Mouse (Mus musculus): ENCODE measurements at regions not wholly inside any gene's neighbourhood (a gene's known extent, or its start where the extent isn't known, plus 50 kb on each side); places are given as distances from the start of the nearest gene placed in this dataset.

GRCm38 (mm10) chr10:27949127-27949526, 125.5 kb upstream of the Ptprk start:
- Histone ChIP-seq H3K4me3 (ENCODE audit: low read length) (no peak overlapping the region), H3K27me3 (ENCODE audit: insufficient read depth, low read length) (no peaks in the 10 kb centered on the region), H3K4me1 (ENCODE audit: insufficient read depth, low read length) (no peaks in the 10 kb centered on the region), H3K4me2 (ENCODE audit: low read depth, low read length) (no peak overlapping the region), H3K27ac (no peak overlapping the region), H3K9ac (replicated peaks; ENCODE audit: low read length) (no peak overlapping the region), H3K36me3 (ENCODE audit: insufficient read depth, low read length) (no peaks in the 10 kb centered on the region), H3K9me3 (ENCODE audit: low read length) (no peaks in the 10 kb centered on the region)
- no peak for ATAC-seq
- 94% methylated on average over 1 of the region's 1 CpGs for WGBS
- DNase-seq (ENCODE audit: low spot score), result no peak
- TF ChIP-seq CTCF (IDR thresholded peaks at IDR 0.05; ENCODE audit: low read depth), result no peak

- Histone ChIP-seq H3K9me3 (ENCODE audit: low read length) (no peaks in the 10 kb centered on the region), H3K27me3 (ENCODE audit: insufficient read depth, low read length) (no peaks in the 10 kb centered on the region), H3K4me2 (ENCODE audit: low read depth, low read length) (no peak overlapping the region), H3K4me3 (ENCODE audit: low read length) (no peak overlapping the region), H3K9ac (replicated peaks; ENCODE audit: low read length) (no peak overlapping the region), H3K4me1 (ENCODE audit: insufficient read depth, low read length) (no peaks in the 10 kb centered on the region), H3K36me3 (ENCODE audit: insufficient read depth, low read length) (no peaks in the 10 kb centered on the region), H3K27ac (no peak overlapping the region)
- DNase-seq (ENCODE audit: low spot score), result no peak
- no peak for TF ChIP-seq CTCF (IDR thresholded peaks at IDR 0.05; ENCODE audit: low read depth)
- WGBS, result 85% methylated on average over 1 of the region's 1 CpGs
- no peak for ATAC-seq
Measured at GRCm38 (mm10) chr10:27968202-27968601, 106.4 kb upstream of the Ptprk start.

GRCm38 (mm10) chr10:27984047-27984446, 90.6 kb upstream of the Ptprk start:
- H3K36me3 ChIP-seq (ENCODE audit: insufficient read depth, low read length), result no peaks in the 10 kb centered on the region
- H3K4me1 ChIP-seq (ENCODE audit: insufficient read depth, low read length), result no peaks in the 10 kb centered on the region
- H3K27ac ChIP-seq, result no peak overlapping the region
- 87% methylated on average over 4 of the region's 4 CpGs for WGBS
- no peak overlapping the region for H3K4me3 ChIP-seq (ENCODE audit: low read length)
- DNase-seq (ENCODE audit: low spot score) (no peak), ATAC-seq (no peak)
- no peak for TF ChIP-seq CTCF (IDR thresholded peaks at IDR 0.05; ENCODE audit: low read depth)
- H3K9me3 ChIP-seq (ENCODE audit: low read length), result no peaks in the 10 kb centered on the region
- H3K9ac ChIP-seq (replicated peaks; ENCODE audit: low read length), result no peak overlapping the region
- no peaks in the 10 kb centered on the region for H3K27me3 ChIP-seq (ENCODE audit: insufficient read depth, low read length)
- H3K4me2 ChIP-seq (ENCODE audit: low read depth, low read length), result no peak overlapping the region

- no peak for DNase-seq (ENCODE audit: low spot score)
- Histone ChIP-seq H3K4me1 (ENCODE audit: insufficient read depth, low read length) (no peaks in the 10 kb centered on the region), H3K9me3 (ENCODE audit: low read length) (no peaks in the 10 kb centered on the region), H3K9ac (replicated peaks; ENCODE audit: low read length) (no peak overlapping the region), H3K36me3 (ENCODE audit: insufficient read depth, low read length) (no peaks in the 10 kb centered on the region), H3K4me3 (ENCODE audit: low read length) (no peak overlapping the region), H3K4me2 (ENCODE audit: low read depth, low read length) (no peak overlapping the region), H3K27ac (no peak overlapping the region), H3K27me3 (ENCODE audit: insufficient read depth, low read length) (no peaks in the 10 kb centered on the region)
- no peak for ATAC-seq
- 68% methylated on average over 1 of the region's 1 CpGs for WGBS
- no peak for TF ChIP-seq CTCF (IDR thresholded peaks at IDR 0.05; ENCODE audit: low read depth)
Measured at GRCm38 (mm10) chr10:27985068-27985467, 89.6 kb upstream of the Ptprk start.

- no peak overlapping the region for H3K4me2 ChIP-seq (ENCODE audit: low read depth, low read length)
- DNase-seq (ENCODE audit: low spot score), result no peak
- peaks cover 3% of the 10 kb centered on the region; the same call in 1 of the 2 replicates for H3K4me1 ChIP-seq (ENCODE audit: insufficient read depth, low read length)
- no peak overlapping the region for H3K4me3 ChIP-seq (ENCODE audit: low read length)
- H3K9ac ChIP-seq (replicated peaks; ENCODE audit: low read length), result no peak overlapping the region
- H3K36me3 ChIP-seq (ENCODE audit: insufficient read depth, low read length), result no peaks in the 10 kb centered on the region
- no peak for ATAC-seq
- TF ChIP-seq CTCF (IDR thresholded peaks at IDR 0.05; ENCODE audit: low read depth), result no peak
- H3K27ac ChIP-seq, result no peak overlapping the region
- WGBS, result 94% methylated on average over 5 of the region's 5 CpGs
- H3K9me3 ChIP-seq (ENCODE audit: low read length), result no peaks in the 10 kb centered on the region
- H3K27me3 ChIP-seq (ENCODE audit: insufficient read depth, low read length), result no peaks in the 10 kb centered on the region
Measured at GRCm38 (mm10) chr10:27987026-27987425, 87.6 kb upstream of the Ptprk start.

- TF ChIP-seq CTCF (IDR thresholded peaks at IDR 0.05; ENCODE audit: low read depth), result no peak
- 66% methylated on average over 3 of the region's 3 CpGs for WGBS
- DNase-seq (ENCODE audit: low spot score), result no peak
- Histone ChIP-seq H3K27ac (no peak overlapping the region), H3K4me1 (ENCODE audit: insufficient read depth, low read length) (peaks cover 3% of the 10 kb centered on the region; the same call in 1 of the 2 replicates), H3K9ac (replicated peaks; ENCODE audit: low read length) (no peak overlapping the region), H3K27me3 (ENCODE audit: insufficient read depth, low read length) (no peaks in the 10 kb centered on the region), H3K9me3 (ENCODE audit: low read length) (no peaks in the 10 kb centered on the region), H3K4me2 (ENCODE audit: low read depth, low read length) (no peak overlapping the region), H3K36me3 (ENCODE audit: insufficient read depth, low read length) (no peaks in the 10 kb centered on the region), H3K4me3 (ENCODE audit: low read length) (no peak overlapping the region)
- no peak for ATAC-seq
Measured at GRCm38 (mm10) chr10:27988066-27988465, 86.6 kb upstream of the Ptprk start.

GRCm38 (mm10) chr10:27990359-27991056, 84.1 kb upstream of the Ptprk start:
- WGBS, result 58% methylated on average over 11 of the region's 11 CpGs
- H3K9me3 ChIP-seq (ENCODE audit: low read length), result no peaks in the 10 kb centered on the region
- H3K4me3 ChIP-seq (ENCODE audit: low read length), result no peak overlapping the region
- peak; percentile 21; the same call in 1 of the 2 replicates for ATAC-seq
- no peak overlapping the region for H3K9ac ChIP-seq (replicated peaks; ENCODE audit: low read length)
- no peak for TF ChIP-seq CTCF (IDR thresholded peaks at IDR 0.05; ENCODE audit: low read depth)
- no peak overlapping the region for H3K4me2 ChIP-seq (ENCODE audit: low read depth, low read length)
- no peak for DNase-seq (ENCODE audit: low spot score)
- peaks cover 3% of the 10 kb centered on the region; the same call in 1 of the 2 replicates for H3K4me1 ChIP-seq (ENCODE audit: insufficient read depth, low read length)
- no peaks in the 10 kb centered on the region for H3K36me3 ChIP-seq (ENCODE audit: insufficient read depth, low read length)
- H3K27me3 ChIP-seq (ENCODE audit: insufficient read depth, low read length), result no peaks in the 10 kb centered on the region
- H3K27ac ChIP-seq, result no peak overlapping the region
